Mouse (Mus musculus): ENCODE measurements around the gene Msi2. TPM values are rescaled to one million over a fixed set of nuclear protein-coding genes. Genes with fewer than 3 reads are reported as not detected.

The Msi2 gene
- total RNA-seq, 2 experiments from 2014 or later, result 169 to 193 TPM

- no peak for DNase-seq
- intact Hi-C loops (cut with DNase I), result loop anchor here (5.0 kb wide), 2 partner anchors 33 to 118 kb away; no protein-coding TSS in a partner anchor
- Histone ChIP-seq H3K27ac (no peak overlapping the region), H3K4me3 (no peak overlapping the region)
- TF ChIP-seq CTCF (IDR thresholded peaks at IDR 0.05), result no peak
Measured at GRCm38 (mm10) chr11:88294394-88294710, 424.0 kb downstream of the Msi2 start.

- TF ChIP-seq CTCF (IDR thresholded peaks at IDR 0.05), result no peak
- H3K27ac ChIP-seq, result no peak within 1 kb of the TSS
- intact Hi-C loops (cut with DNase I), result loop anchor here (5.0 kb wide), 2 partner anchors 33 to 118 kb away; no protein-coding TSS in a partner anchor
- DNase-seq, result no peak
- H3K4me3 ChIP-seq, result no peak within 1 kb of the TSS
Measured at GRCm38 (mm10) chr11:88293631-88294393, 424.5 kb downstream of the Msi2 start, which contains the start of gene Ccdc182. TSS of gene Ccdc182 (plus strand) at chr11:88294058.

GRCm38 (mm10) chr11:88291688-88292087, 426.6 kb downstream of the Msi2 start:
- no peak overlapping the region for H3K4me3 ChIP-seq
- intact Hi-C loops (cut with DNase I), result loop anchor here (5.0 kb wide), 2 partner anchors 36 to 121 kb away; no protein-coding TSS in a partner anchor
- DNase-seq, result no peak
- peak; percentile 71 for TF ChIP-seq CTCF (IDR thresholded peaks at IDR 0.05)
- H3K27ac ChIP-seq, result no peak overlapping the region

- intact Hi-C loops (cut with DNase I), result loop anchor here (5.0 kb wide), 2 partner anchors 36 to 121 kb away; no protein-coding TSS in a partner anchor
- Histone ChIP-seq H3K27ac (no peak overlapping the region), H3K4me3 (no peak overlapping the region)
- TF ChIP-seq CTCF (IDR thresholded peaks at IDR 0.05), result no peak
- DNase-seq, result no peak
Measured at GRCm38 (mm10) chr11:88291245-88291644, 427.1 kb downstream of the Msi2 start.

Small RNA genes lying within 50 kb of the gene (microRNA-seq; reads per million reads assigned to microRNA genes)
- 52.7 reads per million, percentile 32 among the genes with 10 or more reads in this experiment for gene Mir378b

Other genes starting within 250 kb of the Msi2 start
- 10 to 100 TPM; 62.5 to 93.2 TPM for gene Akap1, start 146.1 kb upstream of the Msi2 start, total RNA-seq (2021)
- 10 to 100 TPM in 1 of 2 experiments, 1 to 10 TPM in 1; 6.1 to 11.2 TPM for gene Scpep1, start 237.0 kb upstream of the Msi2 start, total RNA-seq (2021)
- gene Elobl, start 248.4 kb upstream of the Msi2 start, total RNA-seq (2021), result not detected

All from gastrocnemius, adult 2 months (tissue).